Mouse (Mus musculus): ENCODE measurements at regions not wholly inside any gene's neighbourhood (a gene's known extent, or its start where the extent isn't known, plus 50 kb on each side); places are given as distances from the start of the nearest gene placed in this dataset.
"Not testable (repeated sequence)": the region's sequence is repeated elsewhere in the genome, so short reads cannot be mapped to it uniquely, and the experiment has no call there.

GRCm38 (mm10) chr7:125138607-125139006 lies 305.9 kb upstream of the Kdm8 start:
- ATAC-seq (replicated peaks; ENCODE audit: low FRiP score, low TSS enrichment, poor library complexity, severe bottlenecking), result no peak

- no peak for ATAC-seq (replicated peaks; ENCODE audit: low FRiP score, low TSS enrichment, poor library complexity, severe bottlenecking)
These were observed 305.3 kb upstream of the Kdm8 start for GRCm38 (mm10) chr7:125139196-125139595.

- no peak for ATAC-seq (replicated peaks; ENCODE audit: low FRiP score, low TSS enrichment, poor library complexity, severe bottlenecking)
These were observed 303.6 kb upstream of the Kdm8 start for GRCm38 (mm10) chr7:125140854-125141253.

- no peak for ATAC-seq (replicated peaks; ENCODE audit: low FRiP score, low TSS enrichment, poor library complexity, severe bottlenecking)
These were observed 302.6 kb upstream of the Kdm8 start for GRCm38 (mm10) chr7:125141864-125142263.

GRCm38 (mm10) chr7:125146025-125146424 lies 298.5 kb upstream of the Kdm8 start:
- no peak for ATAC-seq (replicated peaks; ENCODE audit: low FRiP score, low TSS enrichment, poor library complexity, severe bottlenecking)

GRCm38 (mm10) chr7:125149151-125149550 lies 295.3 kb upstream of the Kdm8 start:
- no peak for ATAC-seq (replicated peaks; ENCODE audit: low FRiP score, low TSS enrichment, poor library complexity, severe bottlenecking)

GRCm38 (mm10) chr7:125149740-125150139 lies 294.7 kb upstream of the Kdm8 start:
- no peak for ATAC-seq (replicated peaks; ENCODE audit: low FRiP score, low TSS enrichment, poor library complexity, severe bottlenecking)

- no peak for ATAC-seq (replicated peaks; ENCODE audit: low FRiP score, low TSS enrichment, poor library complexity, severe bottlenecking)
These were observed 292.2 kb upstream of the Kdm8 start for GRCm38 (mm10) chr7:125152281-125152680.

- ATAC-seq (replicated peaks; ENCODE audit: low FRiP score, low TSS enrichment, poor library complexity, severe bottlenecking), result no peak
These were observed 289.2 kb upstream of the Kdm8 start for GRCm38 (mm10) chr7:125155291-125155690.

- no peak for ATAC-seq (replicated peaks; ENCODE audit: low FRiP score, low TSS enrichment, poor library complexity, severe bottlenecking)
These were observed 277.6 kb upstream of the Kdm8 start for GRCm38 (mm10) chr7:125166881-125167351.

- ATAC-seq (replicated peaks; ENCODE audit: low FRiP score, low TSS enrichment, poor library complexity, severe bottlenecking), result no peak
These were observed 276.8 kb upstream of the Kdm8 start for GRCm38 (mm10) chr7:125167666-125168065.

- ATAC-seq (replicated peaks; ENCODE audit: low FRiP score, low TSS enrichment, poor library complexity, severe bottlenecking), result 0 out of 2 replicates have a peak, but pooled peaks have one; percentile 34
These were observed 262.9 kb upstream of the Kdm8 start for GRCm38 (mm10) chr7:125181548-125181947.

GRCm38 (mm10) chr7:125182266-125182665 lies 262.2 kb upstream of the Kdm8 start:
- no peak for ATAC-seq (replicated peaks; ENCODE audit: low FRiP score, low TSS enrichment, poor library complexity, severe bottlenecking)

GRCm38 (mm10) chr7:125183011-125183410 lies 261.5 kb upstream of the Kdm8 start:
- not testable (repeated sequence) for ATAC-seq (replicated peaks; ENCODE audit: low FRiP score, low TSS enrichment, poor library complexity, severe bottlenecking)

- no peak for ATAC-seq (replicated peaks; ENCODE audit: low FRiP score, low TSS enrichment, poor library complexity, severe bottlenecking)
These were observed 259.3 kb upstream of the Kdm8 start for GRCm38 (mm10) chr7:125185037-125185679.

GRCm38 (mm10) chr7:125187011-125187740 lies 257.3 kb upstream of the Kdm8 start:
- ATAC-seq (replicated peaks; ENCODE audit: low FRiP score, low TSS enrichment, poor library complexity, severe bottlenecking), result no peak

- no peak for ATAC-seq (replicated peaks; ENCODE audit: low FRiP score, low TSS enrichment, poor library complexity, severe bottlenecking)
These were observed 255.5 kb upstream of the Kdm8 start for GRCm38 (mm10) chr7:125188986-125189385.

- no peak for ATAC-seq (replicated peaks; ENCODE audit: low FRiP score, low TSS enrichment, poor library complexity, severe bottlenecking)
These were observed 254.4 kb upstream of the Kdm8 start for GRCm38 (mm10) chr7:125190067-125190466.

GRCm38 (mm10) chr7:125191313-125191712 lies 253.2 kb upstream of the Kdm8 start:
- ATAC-seq (replicated peaks; ENCODE audit: low FRiP score, low TSS enrichment, poor library complexity, severe bottlenecking), result no peak

- ATAC-seq (replicated peaks; ENCODE audit: low FRiP score, low TSS enrichment, poor library complexity, severe bottlenecking), result no peak
These were observed 233.0 kb upstream of the Kdm8 start for GRCm38 (mm10) chr7:125211346-125211973.

GRCm38 (mm10) chr7:125214036-125214435 lies 230.4 kb upstream of the Kdm8 start:
- ATAC-seq (replicated peaks; ENCODE audit: low FRiP score, low TSS enrichment, poor library complexity, severe bottlenecking), result no peak
